Comparison of ENCODE assay signal across 8 mouse cellular contexts in genomic region chr9:122424941-122425608, GRCm38 (mm10).
DNase-seq lines count a peak whose midpoint lies in the region; ATAC-seq and TF ChIP-seq lines count a peak whose summit lies in the region.

No protein-coding gene starts in this region.

- H3K9ac ChIP-seq in heart, adult 2 months (ENCODE audit: low read depth, low read length) = no peak overlapping the region
- H3K9ac ChIP-seq in liver, embryonic 12.5 days = no peak overlapping the region
- no peak overlapping the region for H3K9ac ChIP-seq in stomach, embryonic 15.5 days

- no peak overlapping the region for H3K27ac ChIP-seq in thymus, adult 2 months (ENCODE audit: control insufficient read depth, insufficient read depth, low read length)
- H3K27ac ChIP-seq in heart, adult 2 months = no peak overlapping the region
- H3K27ac ChIP-seq in liver, embryonic 12.5 days = no peak overlapping the region
- no peak overlapping the region for H3K27ac ChIP-seq in stomach, embryonic 15.5 days

- TF ChIP-seq CTCF in thymus, adult 2 months (IDR thresholded peaks at IDR 0.05; ENCODE audit: borderline replicate concordance, control insufficient read depth, extremely low read depth, insufficient read depth, low read length, poor library complexity) = no peak
- peak; percentile 68 for TF ChIP-seq CTCF in heart, adult 2 months (IDR thresholded peaks at IDR 0.05)

- no peak for TF ChIP-seq EP300 in heart, adult 2 months (IDR thresholded peaks at IDR 0.05; ENCODE audit: insufficient read depth, low read depth, low read length)

- ATAC-seq in CD4-positive, CD25-positive, alpha-beta regulatory T cell, adult 4 months = no peak
- ATAC-seq in liver, embryonic 12.5 days = peak; percentile 55; the same call in 1 of the 2 replicates
- no peak for ATAC-seq in stomach, embryonic 15.5 days (ENCODE audit: insufficient read depth, low FRiP score, low read depth)
- ATAC-seq in erythroblast, adult 5-6 weeks (replicated peaks; ENCODE audit: low FRiP score, poor library complexity, severe bottlenecking) = no peak

- H3K4me2 ChIP-seq in liver, embryonic 12.5 days = peak overlapping the region; percentile 19; the same call in 1 of the 2 replicates
- H3K4me2 ChIP-seq in stomach, embryonic 15.5 days = 0 out of 2 replicates have a peak overlapping the region, but pooled peaks have one; percentile 14

- H3K36me3 ChIP-seq in thymus, adult 2 months (ENCODE audit: control insufficient read depth, insufficient read depth, low read length) = no peaks in the 10 kb centered on the region
- H3K36me3 ChIP-seq in heart, adult 2 months (ENCODE audit: control insufficient read depth, insufficient read depth, low read length) = no peaks in the 10 kb centered on the region
- no peaks in the 10 kb centered on the region for H3K36me3 ChIP-seq in liver, embryonic 12.5 days
- H3K36me3 ChIP-seq in stomach, embryonic 15.5 days = no peaks in the 10 kb centered on the region

- H3K27me3 ChIP-seq in thymus, adult 2 months (ENCODE audit: control insufficient read depth, insufficient read depth, low read length) = no peaks in the 10 kb centered on the region
- H3K27me3 ChIP-seq in heart, adult 2 months (ENCODE audit: control insufficient read depth, insufficient read depth, low read length) = no peaks in the 10 kb centered on the region; the same call in 1 of the 2 replicates
- H3K27me3 ChIP-seq in liver, embryonic 12.5 days (replicated peaks) = peaks cover 9% of the 10 kb centered on the region; the same call in 1 of the 2 replicates
- no peaks in the 10 kb centered on the region for H3K27me3 ChIP-seq in stomach, embryonic 15.5 days (replicated peaks)

- intact Hi-C loops in heart, adult 2 months (cut with DNase I) = no loop called here

- TF ChIP-seq POLR2A in thymus, adult 2 months (IDR thresholded peaks at IDR 0.05; ENCODE audit: control insufficient read depth, extremely low read depth, insufficient read depth, low read length, poor library complexity) = no peak
- no peak for TF ChIP-seq POLR2A in heart, adult 2 months (IDR thresholded peaks at IDR 0.05; ENCODE audit: insufficient read depth, low read depth, low read length)

- H3K4me1 ChIP-seq in thymus, adult 2 months (replicated peaks; ENCODE audit: control insufficient read depth, insufficient read depth, low read length) = no peaks in the 10 kb centered on the region
- no peaks in the 10 kb centered on the region for H3K4me1 ChIP-seq in heart, adult 2 months (ENCODE audit: control insufficient read depth, insufficient read depth, low read length)
- H3K4me1 ChIP-seq in liver, embryonic 12.5 days = no peaks in the 10 kb centered on the region
- no peaks in the 10 kb centered on the region for H3K4me1 ChIP-seq in stomach, embryonic 15.5 days

- no peaks in the 10 kb centered on the region for H3K9me3 ChIP-seq in liver, embryonic 12.5 days (replicated peaks)
- H3K9me3 ChIP-seq in stomach, embryonic 15.5 days = no peaks in the 10 kb centered on the region

- H3K4me3 ChIP-seq in thymus, adult 2 months (ENCODE audit: control insufficient read depth, insufficient read depth, low read length) = no peak overlapping the region
- H3K4me3 ChIP-seq in heart, adult 2 months = peak overlapping the region; percentile 6; the same call in 1 of the 2 replicates
- no peak overlapping the region for H3K4me3 ChIP-seq in liver, embryonic 12.5 days
- no peak overlapping the region for H3K4me3 ChIP-seq in stomach, embryonic 15.5 days (replicated peaks)

- no peaks in the 10 kb centered on the region for H3K79me2 ChIP-seq in heart, adult 2 months (replicated peaks; ENCODE audit: control insufficient read depth, insufficient read depth, low read length)

- peak; percentile 44 for DNase-seq in CD4-positive, CD25-positive, alpha-beta regulatory T cell, adult 2 months (ENCODE audit: low read depth, low spot score)
- peak; percentile 29 for DNase-seq in thymus, adult 2 months
- no peak for DNase-seq in thymus, adult 18-20 months
- peak; percentile 35 to 51 for DNase-seq in heart, adult 2 months

- 68% methylated on average over 14 of the region's 14 CpGs for WGBS in thymus, adult 2 months
- WGBS in heart, adult 2 months = 31% methylated on average over 14 of the region's 14 CpGs
- WGBS in liver, embryonic 12.5 days (ENCODE audit: insufficient replicate concordance) = 31% methylated on average over 14 of the region's 14 CpGs
- 38% methylated on average over 14 of the region's 14 CpGs for WGBS in stomach, embryonic 15.5 days

Comparison
In these comparisons a context has a peak if more than half of its experiments do, and no peak if none do; other contexts are left out.
1. DNase-seq: peak in CD4-positive, CD25-positive, alpha-beta regulatory T cell, adult 2 months (single experiment), thymus, adult 2 months (single experiment) and heart, adult 2 months (2 of 2); none in thymus, adult 18-20 months (0 of 2).